Mouse (Mus musculus): ENCODE measurements around the gene Fars2.

The Fars2 gene

DNA sequence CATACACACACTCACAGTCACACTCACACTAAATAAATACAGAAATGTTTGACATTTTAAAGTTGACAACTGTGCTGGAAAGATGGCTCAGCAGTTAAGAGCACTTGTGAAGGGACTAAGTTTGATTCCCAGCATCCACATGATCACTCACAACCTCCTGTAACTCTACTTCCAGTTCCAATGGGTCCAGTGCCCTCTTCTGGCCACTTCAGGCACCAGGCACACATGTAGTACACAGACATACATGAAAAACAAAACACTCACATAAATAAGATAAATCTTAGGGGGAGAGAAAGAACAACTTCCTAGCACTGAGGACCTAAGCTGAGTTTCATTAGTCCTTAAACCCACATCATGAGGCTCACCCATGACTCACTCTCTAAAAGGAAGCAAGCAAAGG lies 302.1 kb downstream of the Fars2 start:
- no peak for TF ChIP-seq GATA4 (IDR thresholded peaks at IDR 0.05; ENCODE audit: insufficient replicate concordance, low read length)

- TF ChIP-seq GATA4 (IDR thresholded peaks at IDR 0.05; ENCODE audit: insufficient replicate concordance, low read length), result no peak
Observed at GRCm38 (mm10) chr13:36422446-36422845, 305.2 kb downstream of the Fars2 start.

- TF ChIP-seq GATA4 (IDR thresholded peaks at IDR 0.05; ENCODE audit: insufficient replicate concordance, low read length), result no peak
Observed at GRCm38 (mm10) chr13:36429500-36430189, 312.4 kb downstream of the Fars2 start.

GRCm38 (mm10) chr13:36430420-36431114 lies 313.4 kb downstream of the Fars2 start:
- no peak for TF ChIP-seq GATA4 (IDR thresholded peaks at IDR 0.05; ENCODE audit: insufficient replicate concordance, low read length)

DNA sequence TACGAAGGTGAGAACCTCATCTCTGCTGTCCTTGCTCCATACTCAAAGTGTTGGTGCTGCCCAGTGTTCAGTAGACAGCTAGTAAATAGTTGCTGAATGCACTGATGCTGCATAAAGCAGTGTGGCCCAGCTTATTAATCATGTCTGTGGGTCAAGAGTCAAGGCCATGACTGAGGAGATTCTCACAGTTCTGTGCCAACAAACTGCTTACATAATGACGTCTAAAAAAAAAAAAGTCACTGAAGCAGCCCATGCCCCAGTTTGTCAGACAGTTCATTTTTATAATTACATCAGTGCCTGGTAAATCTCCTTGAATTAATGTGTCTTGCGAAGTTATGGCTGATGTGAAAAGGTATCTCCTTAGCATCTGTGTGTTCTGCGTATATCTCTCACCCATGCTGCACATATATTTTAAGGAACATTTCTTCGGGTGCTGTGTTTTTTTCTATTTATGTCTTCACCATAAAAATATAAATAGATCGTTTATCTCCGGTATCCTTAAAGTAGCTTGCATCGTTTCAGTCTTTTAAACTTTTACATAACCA lies 314.8 kb downstream of the Fars2 start:
- TF ChIP-seq GATA4 (IDR thresholded peaks at IDR 0.05; ENCODE audit: insufficient replicate concordance, low read length), result no peak

- no peak for TF ChIP-seq GATA4 (IDR thresholded peaks at IDR 0.05; ENCODE audit: insufficient replicate concordance, low read length)
Observed at GRCm38 (mm10) chr13:36444748-36445423, 327.7 kb downstream of the Fars2 start.

GRCm38 (mm10) chr13:36447947-36448346 lies 330.7 kb downstream of the Fars2 start:
- TF ChIP-seq GATA4 (IDR thresholded peaks at IDR 0.05; ENCODE audit: insufficient replicate concordance, low read length), result no peak

GRCm38 (mm10) chr13:36448565-36448964 lies 331.4 kb downstream of the Fars2 start:
- TF ChIP-seq GATA4 (IDR thresholded peaks at IDR 0.05; ENCODE audit: insufficient replicate concordance, low read length), result no peak

DNA sequence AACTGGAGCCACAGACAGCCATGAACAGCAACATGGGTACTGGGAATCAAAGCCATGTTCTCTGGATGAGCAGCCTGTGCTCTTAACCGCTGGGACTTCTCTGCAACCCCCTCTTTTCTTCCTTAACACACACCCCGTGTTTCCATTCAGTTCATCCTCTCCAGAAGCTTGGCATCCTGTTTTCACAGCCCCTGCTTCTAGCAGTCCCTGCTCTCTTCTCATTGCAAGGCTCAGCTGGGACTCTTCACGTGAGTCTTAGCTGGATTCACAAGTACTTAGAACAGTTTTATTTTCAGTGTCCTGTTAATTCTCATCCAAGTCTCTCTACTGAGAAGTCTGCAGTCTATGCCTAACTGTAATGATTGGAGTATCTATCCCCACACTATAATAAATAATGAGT lies 334.2 kb downstream of the Fars2 start:
- TF ChIP-seq GATA4 (IDR thresholded peaks at IDR 0.05; ENCODE audit: insufficient replicate concordance, low read length), result no peak

- TF ChIP-seq GATA4 (IDR thresholded peaks at IDR 0.05; ENCODE audit: insufficient replicate concordance, low read length), result peak; percentile 17; the same call in 1 of the 2 replicates
Observed at GRCm38 (mm10) chr13:36460473-36460872, 343.3 kb downstream of the Fars2 start.

GRCm38 (mm10) chr13:36463669-36464068 lies 346.5 kb downstream of the Fars2 start:
- TF ChIP-seq GATA4 (IDR thresholded peaks at IDR 0.05; ENCODE audit: insufficient replicate concordance, low read length), result no peak

GRCm38 (mm10) chr13:36466515-36466921 lies 349.3 kb downstream of the Fars2 start:
- TF ChIP-seq GATA4 (IDR thresholded peaks at IDR 0.05; ENCODE audit: insufficient replicate concordance, low read length), result no peak

- peak; percentile 73 for TF ChIP-seq GATA4 (IDR thresholded peaks at IDR 0.05; ENCODE audit: insufficient replicate concordance, low read length)
Observed at GRCm38 (mm10) chr13:36467849-36468248, 350.6 kb downstream of the Fars2 start.

- no peak for TF ChIP-seq GATA4 (IDR thresholded peaks at IDR 0.05; ENCODE audit: insufficient replicate concordance, low read length)
Observed at GRCm38 (mm10) chr13:36468963-36469362, 351.8 kb downstream of the Fars2 start.

DNA sequence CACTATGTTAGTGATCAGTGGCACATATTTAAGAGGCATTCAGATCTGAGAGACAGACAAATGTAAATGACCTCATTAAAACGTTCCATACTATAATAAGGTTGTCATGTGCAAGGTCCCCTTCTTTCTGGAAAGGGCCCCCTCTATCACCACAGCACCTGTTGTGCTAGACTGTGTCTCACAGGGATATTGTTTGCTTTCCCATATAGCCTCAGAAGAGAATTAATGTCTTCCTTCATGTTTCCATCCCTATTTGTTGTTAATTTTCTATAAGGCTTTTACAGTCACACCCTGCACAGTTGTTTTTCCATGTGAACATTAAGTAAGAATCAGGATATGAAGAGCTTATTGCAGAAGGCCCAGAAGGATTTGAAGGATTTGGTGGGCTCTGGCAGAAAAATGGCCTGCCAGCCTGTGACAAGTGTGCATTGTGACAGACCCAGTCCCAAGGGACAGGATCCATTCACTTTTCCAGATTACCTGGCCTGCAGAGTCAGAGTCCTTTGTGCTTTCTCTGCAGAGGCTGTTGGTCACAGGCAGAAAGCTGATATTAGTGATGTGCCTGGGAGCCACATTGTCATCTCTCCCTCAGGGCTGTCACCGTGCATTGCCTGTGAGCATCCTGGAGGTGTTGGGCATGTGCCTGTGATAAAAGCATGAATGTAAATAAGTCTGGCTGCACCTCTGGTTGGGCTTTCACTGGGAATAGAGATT lies 352.4 kb downstream of the Fars2 start:
- no peak for TF ChIP-seq GATA4 (IDR thresholded peaks at IDR 0.05; ENCODE audit: insufficient replicate concordance, low read length)

Data from liver, adult (tissue).